ENCODE assay signal across 11 mouse cellular contexts in the genomic region with DNA sequence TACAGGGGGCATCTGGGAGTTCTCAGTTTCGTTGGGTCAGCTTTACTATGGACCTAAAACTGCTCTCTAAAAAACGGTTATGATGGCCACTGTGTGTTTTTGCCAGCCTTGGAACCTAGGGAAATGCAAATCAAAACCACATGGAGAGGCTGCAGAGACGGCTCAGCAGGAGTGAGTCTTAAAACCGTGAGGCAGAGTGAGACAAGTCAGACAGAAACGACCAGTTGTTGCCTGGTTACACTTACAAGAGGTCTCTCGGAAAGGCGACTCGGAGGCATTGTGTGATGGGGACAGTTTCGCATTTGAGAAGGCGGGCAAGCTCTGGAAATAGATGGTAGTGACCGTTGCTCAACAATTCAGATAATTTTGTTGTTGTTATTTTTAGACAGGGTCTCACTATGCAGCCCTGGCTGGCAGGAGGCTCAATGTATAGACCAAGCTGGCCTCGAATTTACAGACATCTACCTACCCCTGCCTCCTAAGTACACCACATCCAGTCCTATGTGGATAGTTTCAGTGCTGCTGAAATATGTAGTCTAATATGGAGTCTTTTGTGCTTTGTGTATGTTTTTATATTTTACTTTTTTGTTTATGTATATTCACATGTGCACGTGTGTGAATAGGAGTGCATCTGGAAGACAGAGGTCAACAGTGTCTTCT. TPM values are rescaled to one million over a fixed set of nuclear protein-coding genes. Genes with fewer than 3 reads are reported as not detected.
A peak's percentile ranks its signal among the peaks of the same experiment; 100 is the strongest.
DNase-seq lines count a peak whose midpoint lies in the region; ATAC-seq and TF ChIP-seq lines count a peak whose summit lies in the region.
"Had no signal": no experiment of that assay in that cellular context is flagged by ENCODE, and none has a peak within 500 bp of the region (broad histone marks: within the 10 kb centered on the region; RNA-seq: fewer than 3 reads in every experiment).

No protein-coding gene starts in this region.

- TF ChIP-seq EP300 in CH12.LX (IDR thresholded peaks at IDR 0.05; ENCODE audit: low read length): peak; percentile 44; the same call in 1 of the 2 replicates

- 21% methylated on average over 13 of the region's 13 CpGs for WGBS in embryonic facial prominence, embryonic 14.5 days
- 24% methylated on average over 13 of the region's 13 CpGs for WGBS in limb, embryonic 10.5 days
- 45% methylated on average over 13 of the region's 13 CpGs for WGBS in cerebellum, adult 2 months

- H3K4me2 ChIP-seq in CH12.LX (ENCODE audit: insufficient read depth, low read depth, poor library complexity, severe bottlenecking): peak overlapping the region; percentile 51
- H3K4me2 ChIP-seq in embryonic facial prominence, embryonic 14.5 days (ENCODE audit: low read depth, low read length): peak overlapping the region; percentile 29
- H3K4me2 ChIP-seq: midbrain, embryonic 12.5 days had no signal

- H3K36me3 ChIP-seq in CH12.LX (replicated peaks in 1 of 2; ENCODE audit: control insufficient read depth in 1 of 2, insufficient read depth in 1 of 2, low read length in 1 of 2): no peaks in the 10 kb centered on the region
- no peaks in the 10 kb centered on the region for H3K36me3 ChIP-seq in embryonic facial prominence, embryonic 14.5 days (ENCODE audit: control insufficient read depth, insufficient read depth, low read length)
- no peaks in the 10 kb centered on the region for H3K36me3 ChIP-seq in limb, embryonic 10.5 days
- H3K36me3 ChIP-seq: midbrain, embryonic 12.5 days had no signal

- no peak overlapping the region for H3K9ac ChIP-seq in CH12.LX (ENCODE audit: insufficient read depth, low read depth)
- H3K9ac ChIP-seq in embryonic facial prominence, embryonic 14.5 days (ENCODE audit: low read depth, low read length): no peak overlapping the region; the same call in 1 of the 2 replicates
- H3K9ac ChIP-seq: liver, embryonic 14.5 days; midbrain, embryonic 12.5 days had no signal

- H3K27ac ChIP-seq in CH12.LX (ENCODE audit: insufficient read depth, low read depth): peak overlapping the region; percentile 13; the same call in 1 of the 2 replicates
- H3K27ac ChIP-seq in embryonic facial prominence, embryonic 14.5 days (replicated peaks; ENCODE audit: low read depth, low read length): peak overlapping the region; percentile 65; the same call in 1 of the 2 replicates
- peak overlapping the region; percentile 86 for H3K27ac ChIP-seq in limb, embryonic 10.5 days
- no peak overlapping the region for H3K27ac ChIP-seq in cerebellum, adult 2 months (ENCODE audit: insufficient read depth, low read length)
- H3K27ac ChIP-seq: liver, embryonic 14.5 days; midbrain, embryonic 12.5 days had no signal

- no peak for TF ChIP-seq POLR2A in CH12.LX (IDR thresholded peaks at IDR 0.05; ENCODE audit: low read depth, low read length)
- no peak for TF ChIP-seq POLR2A in cerebellum, adult 2 months (IDR thresholded peaks at IDR 0.05; ENCODE audit: borderline replicate concordance, insufficient read depth, low read length)

- H3K4me3 ChIP-seq in CH12.LX (replicated peaks in 1 of 3; ENCODE audit: low read depth in 2 of 3, low read length in 2 of 3, poor library complexity in 1 of 3): no peak overlapping the region
- H3K4me3 ChIP-seq in embryonic facial prominence, embryonic 14.5 days (ENCODE audit: low read depth, low read length): no peak overlapping the region
- H3K4me3 ChIP-seq in limb, embryonic 10.5 days: peak overlapping the region; percentile 24
- H3K4me3 ChIP-seq in cerebellum, adult 2 months (replicated peaks; ENCODE audit: insufficient read depth, low read depth, low read length): no peak overlapping the region
- H3K4me3 ChIP-seq: midbrain, embryonic 12.5 days had no signal

- ATAC-seq in embryonic facial prominence, embryonic 14.5 days (ENCODE audit: low read depth): 0 out of 2 replicates have a peak, but pooled peaks have one; percentile 15

- in situ Hi-C loops in CH12.LX (cut with MboI; ENCODE audit: low pct_ligation_motif_present, low pct_unique_long_range_greater_than_20kb, low sequenced_read_pairs): no loop called here

- TF ChIP-seq CTCF in CH12.LX (conservative IDR thresholded peaks at IDR 0.05 in 1 of 2, IDR thresholded peaks at IDR 0.05 in 1 of 2; ENCODE audit: low read depth in 2 of 2, low read length in 2 of 2): no peak
- TF ChIP-seq CTCF in cerebellum, adult 2 months (IDR thresholded peaks at IDR 0.05; ENCODE audit: borderline replicate concordance, insufficient read depth, low read depth, low read length): no peak

- H3K9me3 ChIP-seq in CH12.LX (replicated peaks; ENCODE audit: low read length): no peaks in the 10 kb centered on the region
- H3K9me3 ChIP-seq in embryonic facial prominence, embryonic 14.5 days (ENCODE audit: control insufficient read depth, low read length): no peaks in the 10 kb centered on the region
- H3K9me3 ChIP-seq in limb, embryonic 10.5 days (replicated peaks): no peaks in the 10 kb centered on the region
- H3K9me3 ChIP-seq: midbrain, embryonic 12.5 days had no signal

- no peaks in the 10 kb centered on the region for H3K79me2 ChIP-seq in CH12.LX (replicated peaks; ENCODE audit: control insufficient read depth, extremely low read depth, insufficient read depth, poor library complexity, severe bottlenecking)

- peaks cover 4 to 23% of the 10 kb centered on the region in 2 experiments; a peak in 3 of 4 replicates for H3K4me1 ChIP-seq in CH12.LX (ENCODE audit: control insufficient read depth in 1 of 2, insufficient read depth in 2 of 2)
- peaks cover 13% of the 10 kb centered on the region for H3K4me1 ChIP-seq in embryonic facial prominence, embryonic 14.5 days (ENCODE audit: control insufficient read depth, insufficient read depth, low read length)
- peaks cover 44% of the 10 kb centered on the region for H3K4me1 ChIP-seq in limb, embryonic 10.5 days
- H3K4me1 ChIP-seq in cerebellum, adult 2 months (ENCODE audit: control insufficient read depth, insufficient read depth, low read length): peaks cover 11% of the 10 kb centered on the region

- no peak for TF ChIP-seq RAD21 in CH12.LX (IDR thresholded peaks at IDR 0.05; ENCODE audit: low read depth, low read length)

- dilution Hi-C loops in CH12.LX (cut with MboI; ENCODE audit: extremely low pct_ligation_motif_present, extremely low pct_unique_long_range_greater_than_20kb, low sequenced_read_pairs): no loop called here

- intact Hi-C loops in gastrocnemius, postnatal 36 days (cut with DNase I): no loop called here

- peak; percentile 20 for DNase-seq in gastrocnemius, postnatal 25 days
- DNase-seq in gastrocnemius, postnatal 36 days: no peak
- peak; percentile 45 for DNase-seq in CH12.LX (ENCODE audit: extremely low read depth)
- DNase-seq in embryonic facial prominence, embryonic 14.5 days (ENCODE audit: low spot score): peak; percentile 71
- DNase-seq in limb, embryonic 10.5 days (ENCODE audit: low spot score): peak; percentile 68
- DNase-seq in frontal cortex, postnatal 10 days (ENCODE audit: low spot score in 2 of 2): no peak
- DNase-seq in cerebellum, adult 2 months: no peak
- no peak for DNase-seq in frontal cortex, postnatal 25 days (ENCODE audit: low spot score in 2 of 2)
- DNase-seq: kidney, postnatal 4 days had no signal

- no peaks in the 10 kb centered on the region for H3K27me3 ChIP-seq in CH12.LX (replicated peaks)
- H3K27me3 ChIP-seq in embryonic facial prominence, embryonic 14.5 days (replicated peaks; ENCODE audit: control insufficient read depth, insufficient read depth, low read length): no peaks in the 10 kb centered on the region
- no peaks in the 10 kb centered on the region for H3K27me3 ChIP-seq in limb, embryonic 10.5 days (ENCODE audit: low read depth, poor library complexity, severe bottlenecking)
- H3K27me3 ChIP-seq in cerebellum, adult 2 months (ENCODE audit: control insufficient read depth, insufficient read depth, low read length): no peaks in the 10 kb centered on the region
- H3K27me3 ChIP-seq: midbrain, embryonic 12.5 days had no signal

TF ChIP-seq in CH12.LX, 34 proteins besides CTCF, POLR2A, EP300 and RAD21 (continues in another document):
- no peak for TF ChIP-seq NELFE (IDR thresholded peaks at IDR 0.05; ENCODE audit: low read depth, low read length)
- TF ChIP-seq ETS1 (conservative IDR thresholded peaks at IDR 0.05; ENCODE audit: low read depth, low read length): peak; percentile 33; the same call in 1 of the 2 replicates
- 0 out of 2 replicates have a peak, but pooled peaks have one; percentile 2 for TF ChIP-seq MYC (IDR thresholded peaks at IDR 0.05; ENCODE audit: low read depth, low read length)
- TF ChIP-seq JUN (IDR thresholded peaks at IDR 0.05; ENCODE audit: insufficient read depth, low read depth, low read length): no peak
- peak; percentile 77 for TF ChIP-seq IRF4 (IDR thresholded peaks at IDR 0.05; ENCODE audit: low read depth, low read length)
- TF ChIP-seq ZKSCAN1 (IDR thresholded peaks at IDR 0.05; ENCODE audit: borderline replicate concordance, low read depth, low read length): no peak
- TF ChIP-seq BHLHE40 (IDR thresholded peaks at IDR 0.05; ENCODE audit: low read depth, low read length): peak; percentile 68
- no peak for TF ChIP-seq USF2 (conservative IDR thresholded peaks at IDR 0.05; ENCODE audit: low read depth, low read length)
- no peak for TF ChIP-seq MAX (IDR thresholded peaks at IDR 0.05; ENCODE audit: low read length)
- TF ChIP-seq NRF1 (IDR thresholded peaks at IDR 0.05; ENCODE audit: low read depth, low read length): no peak
- no peak for TF ChIP-seq UBTF (IDR thresholded peaks at IDR 0.05; ENCODE audit: low read depth, low read length)
- TF ChIP-seq ZC3H11A (IDR thresholded peaks at IDR 0.05; ENCODE audit: low read depth, low read length): no peak
- no peak for TF ChIP-seq PAX5 (IDR thresholded peaks at IDR 0.05; ENCODE audit: low read length)
- no peak for TF ChIP-seq RCOR1 (conservative IDR thresholded peaks at IDR 0.05; ENCODE audit: low read depth, low read length)
- TF ChIP-seq MAZ (IDR thresholded peaks at IDR 0.05; ENCODE audit: low read depth, low read length): no peak
- TF ChIP-seq MEF2A (IDR thresholded peaks at IDR 0.05; ENCODE audit: borderline replicate concordance, low read depth, low read length): no peak
- no peak for TF ChIP-seq TBP (conservative IDR thresholded peaks at IDR 0.05; ENCODE audit: low read depth, low read length)
- no peak for TF ChIP-seq POLR2AphosphoS2 (IDR thresholded peaks at IDR 0.05; ENCODE audit: low read depth, low read length)
- peak; percentile 24; the same call in 1 of the 2 replicates for TF ChIP-seq ZNF384 (IDR thresholded peaks at IDR 0.05; ENCODE audit: low read depth, low read length)

RNA-seq across cellular contexts. Expression of a gene that starts 30.4 kb away (rescaled TPM):
- 100 to 1,000 TPM; 244 to 301 TPM for total RNA-seq in gastrocnemius, postnatal 25 days (2021)
- total RNA-seq in gastrocnemius, postnatal 36 days (2021): 100 to 1,000 TPM; 262 to 264 TPM
- total RNA-seq in CH12.LX (2012; rRNA removed) (191 and 305 TPM in 2 replicates), CH12.LX (2014; rRNA removed) (190 and 212 TPM in 2 replicates)
- 234 and 254 TPM in 2 replicates for polyA plus RNA-seq in CH12.LX (2012; ENCODE audit: insufficient read length, low read depth)
- polyA plus RNA-seq in embryonic facial prominence, embryonic 14.5 days (2014; fragmentation: Nextera tagmentation; extraction: Ambion mirVana): 936 and 968 TPM in 2 replicates
- 219 and 269 TPM in 2 replicates for polyA plus RNA-seq in limb, embryonic 10.5 days (2016; fragmentation: Nextera tagmentation; extraction: Ambion mirVana)
- polyA plus RNA-seq in cerebellum, adult 2 months (2012; rRNA removed): 1,793 and 1,993 TPM in 2 replicates

Comparison
In these comparisons a context has a peak if more than half of its experiments do, and no peak if none do; other contexts are left out.
1. DNase-seq: peak in gastrocnemius, postnatal 25 days (single experiment), CH12.LX (single experiment), embryonic facial prominence, embryonic 14.5 days (single experiment) and limb, embryonic 10.5 days (single experiment); none in gastrocnemius, postnatal 36 days (0 of 2), frontal cortex, postnatal 10 days (0 of 2), cerebellum, adult 2 months (0 of 2) and frontal cortex, postnatal 25 days (0 of 2).